Mouse (Mus musculus) hindbrain, embryonic 16.5 days (tissue): ENCODE results near the gene Spryd4. TPM values are rescaled to one million over a fixed set of nuclear protein-coding genes. Genes with fewer than 3 reads are reported as not detected.

ENCODE experiments used
- polyA plus RNA-seq: library from polyadenylated mRNA; unstranded; fragments of >200 nt; fragmentation: Nextera tagmentation; extraction: Ambion mirVana; gene quantifications from 2 replicates; pipeline ENCODE4 v1.2.1, GENCODE M21; 2015

Gene Spryd4
- polyA plus RNA-seq, 1 experiment from 2014 or later = 25.5 TPM

Other genes with a start within 250 kb of the Spryd4 start
- gene Hsd17b6, start 204.2 kb downstream of the Spryd4 start, polyA plus RNA-seq = not detected in 2 replicates
- gene Prim1, start 196.6 kb downstream of the Spryd4 start, polyA plus RNA-seq = 37.2 and 40.2 TPM in 2 replicates
- 426 and 444 TPM in 2 replicates for gene Naca, start 176.2 kb downstream of the Spryd4 start, polyA plus RNA-seq
- gene Ptges3, start 152.9 kb downstream of the Spryd4 start, polyA plus RNA-seq = 359 and 361 TPM in 2 replicates
- gene Atp5b, start 128.5 kb downstream of the Spryd4 start, polyA plus RNA-seq = 2,423 and 2,704 TPM in 2 replicates
- gene Baz2a, start 120.2 kb downstream of the Spryd4 start, polyA plus RNA-seq = 6.9 and 7.3 TPM in 2 replicates
- 8.2 and 10.7 TPM in 2 replicates for gene Rbms2, start 31.5 kb downstream of the Spryd4 start, polyA plus RNA-seq
- gene Gls2, start 17.4 kb downstream of the Spryd4 start, polyA plus RNA-seq = 1.8 and 2.4 TPM in 2 replicates
- 0.11 and 0.24 TPM in 2 replicates for gene Mip, start 14.0 kb upstream of the Spryd4 start, polyA plus RNA-seq
- 19.7 and 22.4 TPM in 2 replicates for gene Timeless, start 20.3 kb upstream of the Spryd4 start, polyA plus RNA-seq
- 0.11 TPM in 1 of 2 replicates, not detected in the other for gene Apon, start 42.3 kb upstream of the Spryd4 start, polyA plus RNA-seq
- gene Apof, start 56.9 kb upstream of the Spryd4 start, polyA plus RNA-seq = 0.24 TPM in 1 of 2 replicates, not detected in the other
- 19.3 and 22.2 TPM in 2 replicates for gene Stat2, start 58.8 kb upstream of the Spryd4 start, polyA plus RNA-seq
- gene Il23a, start 86.9 kb upstream of the Spryd4 start, polyA plus RNA-seq = 0.22 and 0.73 TPM in 2 replicates
- gene Pan2, start 91.5 kb upstream of the Spryd4 start, polyA plus RNA-seq = 18.2 and 20.9 TPM in 2 replicates
- 196 and 202 TPM in 2 replicates for gene Cnpy2, start 110.7 kb upstream of the Spryd4 start, polyA plus RNA-seq
- 303 and 314 TPM in 2 replicates for gene Cs, start 125.9 kb upstream of the Spryd4 start, polyA plus RNA-seq
- gene Coq10a, start 157.2 kb upstream of the Spryd4 start, polyA plus RNA-seq = 11.4 and 32.3 TPM in 2 replicates
- gene Ankrd52, start 165.3 kb upstream of the Spryd4 start, polyA plus RNA-seq = 9.9 and 12.1 TPM in 2 replicates
- 0.36 and 0.41 TPM in 2 replicates for gene Slc39a5, start 189.4 kb upstream of the Spryd4 start, polyA plus RNA-seq
- gene Nabp2, start 199.7 kb upstream of the Spryd4 start, polyA plus RNA-seq = 126 and 150 TPM in 2 replicates
- 96.7 and 98.3 TPM in 2 replicates for gene Rnf41, start 199.8 kb upstream of the Spryd4 start, polyA plus RNA-seq
- gene Smarcc2, start 247.4 kb upstream of the Spryd4 start, polyA plus RNA-seq = 136 and 168 TPM in 2 replicates